Mouse (Mus musculus) bone marrow, adult 2 months (tissue): Measurements from ENCODE around the gene Fam213a.

Experiments used
- CTCF ChIP-seq: fragments of 200-500 bp; IDR thresholded peaks from 2 replicates; pipeline ENCODE4 v1.5.1; 2011; ENCODE audit warnings: low read length, control low read depth; ENCODE audit not compliant: control insufficient read depth, insufficient read depth
- POLR2A ChIP-seq: fragments of 200-500 bp; IDR thresholded peaks from 2 replicates; pipeline ENCODE4 v1.6.1; 2011; ENCODE audit warnings: low read depth, mild to moderate bottlenecking, control low read depth, low read length, borderline replicate concordance; ENCODE audit not compliant: control insufficient read depth

GRCm38 (mm10) chr14:40943802-40944201 is 69.8 kb downstream of the Fam213a start:
- TF ChIP-seq POLR2A (no peak), CTCF (no peak)
